Mouse (Mus musculus): ENCODE measurements around the gene Ahdc1. TPM values are rescaled to one million over a fixed set of nuclear protein-coding genes. Genes with fewer than 3 reads are reported as not detected.

Ahdc1 gene
- polyA plus RNA-seq, 1 experiment from 2014 or later: 6.1 TPM

DNA sequence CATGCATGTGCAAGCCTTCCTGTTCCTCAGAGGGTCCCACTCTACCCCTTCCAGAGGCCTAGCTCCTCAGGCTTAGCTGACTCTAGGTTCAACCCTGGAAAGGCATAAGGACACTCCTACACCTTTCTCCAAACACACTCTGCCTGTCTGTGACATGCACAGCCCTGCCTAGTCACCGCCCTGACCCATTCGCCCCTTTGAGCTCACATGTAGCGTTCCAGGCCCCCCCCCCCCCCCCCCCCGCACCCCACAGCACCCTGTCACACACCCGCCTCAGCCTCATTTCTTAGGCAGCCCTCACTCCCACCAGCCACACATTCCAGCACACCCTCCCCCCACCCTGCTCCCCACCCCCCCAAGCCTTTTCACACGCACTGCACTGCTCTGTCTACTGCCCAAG, 9.7 kb downstream of the Ahdc1 start:
- Histone ChIP-seq H3K4me1 (ENCODE audit: control insufficient read depth, insufficient read depth, low read length) (peaks cover 79% of the 10 kb centered on the region), H3K27me3 (ENCODE audit: control insufficient read depth, insufficient read depth, low read length) (no peaks in the 10 kb centered on the region), H3K4me2 (ENCODE audit: low read depth) (no peak overlapping the region), H3K4me3 (ENCODE audit: low read depth, low read length) (no peak overlapping the region), H3K9ac (ENCODE audit: low read length) (no peak overlapping the region; the same call in 1 of the 2 replicates), H3K36me3 (ENCODE audit: control insufficient read depth, insufficient read depth, low read length) (no peaks in the 10 kb centered on the region), H3K9me3 (ENCODE audit: control insufficient read depth, low read length) (no peaks in the 10 kb centered on the region), H3K27ac (ENCODE audit: low read depth, low read length) (peak overlapping the region; percentile 24; the same call in 1 of the 2 replicates)
- 26% methylated on average over 4 of the region's 6 CpGs for WGBS
- DNase-seq (ENCODE audit: low spot score): no peak
- no peak for ATAC-seq (ENCODE audit: insufficient read depth, low FRiP score, low TSS enrichment)

DNA sequence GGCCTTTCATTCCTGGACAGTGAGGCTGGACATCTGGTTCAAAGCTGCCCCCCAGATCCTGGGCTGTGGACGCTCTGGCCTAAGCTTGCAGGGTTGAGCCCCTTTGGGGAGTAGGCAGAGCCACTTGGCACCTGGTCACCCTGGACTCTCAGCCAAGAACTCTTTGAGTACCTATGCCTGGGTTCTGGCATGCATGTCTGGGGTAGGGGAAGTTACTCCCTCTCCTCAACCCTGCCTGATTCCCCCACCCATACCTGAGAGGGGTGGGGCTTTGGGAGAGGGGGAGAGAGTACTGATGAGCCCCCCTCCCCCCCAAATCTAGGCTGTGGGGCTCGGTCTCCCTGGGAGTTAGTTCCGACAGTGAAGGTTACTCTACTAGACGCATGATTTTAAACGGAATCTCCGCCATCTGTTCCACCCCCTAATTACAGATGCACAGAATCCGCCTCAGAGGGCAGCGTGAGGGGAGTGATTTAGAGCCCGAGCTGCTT, 10.2 kb downstream of the Ahdc1 start:
- no peak overlapping the region for H3K4me3 ChIP-seq (ENCODE audit: low read depth, low read length)
- H3K4me2 ChIP-seq (ENCODE audit: low read depth): peak overlapping the region; percentile 42
- no peak overlapping the region for H3K9ac ChIP-seq (ENCODE audit: low read length)
- no peaks in the 10 kb centered on the region for H3K27me3 ChIP-seq (ENCODE audit: control insufficient read depth, insufficient read depth, low read length)
- 6% methylated on average over 9 of the region's 9 CpGs for WGBS
- ATAC-seq (ENCODE audit: insufficient read depth, low FRiP score, low TSS enrichment) (peak; percentile 28; the same call in 1 of the 2 replicates), DNase-seq (ENCODE audit: low spot score) (peak; percentile 59)
- H3K27ac ChIP-seq (ENCODE audit: low read depth, low read length): peak overlapping the region; percentile 24
- no peaks in the 10 kb centered on the region for H3K9me3 ChIP-seq (ENCODE audit: control insufficient read depth, low read length)
- peaks cover 79% of the 10 kb centered on the region for H3K4me1 ChIP-seq (ENCODE audit: control insufficient read depth, insufficient read depth, low read length)
- H3K36me3 ChIP-seq (ENCODE audit: control insufficient read depth, insufficient read depth, low read length): no peaks in the 10 kb centered on the region

GRCm38 (mm10) chr4:133022217-133022616, 11.2 kb downstream of the Ahdc1 start:
- WGBS: 3% methylated on average over 14 of the region's 14 CpGs
- peaks cover 70% of the 10 kb centered on the region for H3K4me1 ChIP-seq (ENCODE audit: control insufficient read depth, insufficient read depth, low read length)
- DNase-seq (ENCODE audit: low spot score): peak; percentile 68
- H3K4me3 ChIP-seq (ENCODE audit: low read depth, low read length): peak overlapping the region; percentile 3; the same call in 1 of the 2 replicates
- peak; percentile 38 for ATAC-seq (ENCODE audit: insufficient read depth, low FRiP score, low TSS enrichment)
- H3K9me3 ChIP-seq (ENCODE audit: control insufficient read depth, low read length): no peaks in the 10 kb centered on the region
- peak overlapping the region; percentile 42 for H3K4me2 ChIP-seq (ENCODE audit: low read depth)
- peak overlapping the region; percentile 49; the same call in 1 of the 2 replicates for H3K27ac ChIP-seq (ENCODE audit: low read depth, low read length)
- H3K36me3 ChIP-seq (ENCODE audit: control insufficient read depth, insufficient read depth, low read length): no peaks in the 10 kb centered on the region; the same call in 1 of the 2 replicates
- peak overlapping the region; percentile 40 for H3K9ac ChIP-seq (ENCODE audit: low read length)
- H3K27me3 ChIP-seq (ENCODE audit: control insufficient read depth, insufficient read depth, low read length): no peaks in the 10 kb centered on the region

DNA sequence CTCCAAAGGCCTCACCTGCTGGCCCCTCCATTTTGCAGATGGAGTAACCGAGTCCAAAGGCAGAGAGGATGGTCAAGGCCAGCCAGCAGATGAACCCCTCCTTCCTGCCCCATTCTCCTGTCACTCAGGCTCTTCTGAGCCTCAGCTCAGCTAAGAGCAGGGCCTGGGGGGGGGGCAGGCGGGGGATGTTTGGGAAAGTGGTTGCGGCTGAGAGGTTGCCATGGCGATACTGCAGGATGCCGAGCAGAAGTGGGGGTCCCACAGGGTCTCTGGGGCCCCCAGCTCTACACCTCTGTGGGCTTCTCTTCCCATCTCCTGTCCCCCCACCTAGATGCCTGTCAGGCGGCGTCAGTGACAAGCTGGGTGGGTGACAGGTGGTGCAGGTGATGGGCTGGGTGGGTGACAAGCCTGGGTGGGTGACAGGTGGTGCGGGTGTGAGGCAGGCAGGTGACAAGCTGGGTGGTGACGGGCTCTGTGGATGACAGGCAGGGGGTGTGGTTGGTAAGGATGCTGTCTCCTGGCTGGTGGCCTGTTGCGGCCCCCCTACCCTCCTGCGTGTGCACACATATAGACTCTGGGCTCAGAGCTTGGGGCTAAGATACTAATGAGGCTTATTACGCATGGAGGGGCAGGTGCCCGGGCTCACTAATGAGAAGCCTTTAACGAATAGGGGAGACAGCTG, 12.0 kb downstream of the Ahdc1 start:
- 69% methylated on average over 14 of the region's 14 CpGs for WGBS
- Histone ChIP-seq H3K4me3 (ENCODE audit: low read depth, low read length) (no peak overlapping the region), H3K4me1 (ENCODE audit: control insufficient read depth, insufficient read depth, low read length) (peaks cover 68% of the 10 kb centered on the region), H3K9me3 (ENCODE audit: control insufficient read depth, low read length) (no peaks in the 10 kb centered on the region), H3K36me3 (ENCODE audit: control insufficient read depth, insufficient read depth, low read length) (peaks cover 3% of the 10 kb centered on the region; the same call in 1 of the 2 replicates), H3K27ac (ENCODE audit: low read depth, low read length) (no peak overlapping the region), H3K4me2 (ENCODE audit: low read depth) (no peak overlapping the region), H3K9ac (ENCODE audit: low read length) (no peak overlapping the region), H3K27me3 (ENCODE audit: control insufficient read depth, insufficient read depth, low read length) (no peaks in the 10 kb centered on the region)
- ATAC-seq (ENCODE audit: insufficient read depth, low FRiP score, low TSS enrichment): no peak
- DNase-seq (ENCODE audit: low spot score): no peak

GRCm38 (mm10) chr4:133023636-133024035, 12.6 kb downstream of the Ahdc1 start:
- Histone ChIP-seq H3K4me2 (ENCODE audit: low read depth) (no peak overlapping the region), H3K9ac (ENCODE audit: low read length) (no peak overlapping the region), H3K9me3 (ENCODE audit: control insufficient read depth, low read length) (no peaks in the 10 kb centered on the region), H3K27ac (ENCODE audit: low read depth, low read length) (no peak overlapping the region), H3K36me3 (ENCODE audit: control insufficient read depth, insufficient read depth, low read length) (peaks cover 5% of the 10 kb centered on the region; the same call in 1 of the 2 replicates), H3K4me3 (ENCODE audit: low read depth, low read length) (no peak overlapping the region), H3K4me1 (ENCODE audit: control insufficient read depth, insufficient read depth, low read length) (peaks cover 68% of the 10 kb centered on the region), H3K27me3 (ENCODE audit: control insufficient read depth, insufficient read depth, low read length) (no peaks in the 10 kb centered on the region)
- DNase-seq (ENCODE audit: low spot score) (peak; percentile 10), ATAC-seq (ENCODE audit: insufficient read depth, low FRiP score, low TSS enrichment) (no peak)
- 89% methylated on average over 6 of the region's 6 CpGs for WGBS

DNA sequence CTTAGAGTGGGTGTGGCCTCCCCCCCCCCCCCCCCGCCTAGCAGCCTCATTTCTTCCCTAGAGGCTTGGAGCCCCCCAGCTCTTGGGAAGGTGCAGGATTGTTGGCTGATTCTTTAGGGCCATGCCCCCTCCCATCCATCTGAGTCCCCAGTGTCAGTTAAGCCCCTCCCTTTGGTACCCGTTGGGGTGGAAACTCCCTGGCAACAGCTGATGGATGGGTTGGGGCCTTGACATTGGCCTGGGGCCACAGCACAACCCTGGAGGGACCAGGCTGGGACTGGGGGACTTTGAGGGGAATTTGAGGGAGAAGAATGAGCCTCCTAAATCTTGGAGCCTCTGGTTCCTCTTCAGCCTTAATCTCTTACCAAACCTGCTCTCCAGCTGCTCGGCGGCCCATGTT, 13.3 kb downstream of the Ahdc1 start:
- Histone ChIP-seq H3K4me2 (ENCODE audit: low read depth) (no peak overlapping the region), H3K4me3 (ENCODE audit: low read depth, low read length) (no peak overlapping the region), H3K36me3 (ENCODE audit: control insufficient read depth, insufficient read depth, low read length) (peaks cover 5% of the 10 kb centered on the region; the same call in 1 of the 2 replicates), H3K9ac (ENCODE audit: low read length) (no peak overlapping the region), H3K9me3 (ENCODE audit: control insufficient read depth, low read length) (no peaks in the 10 kb centered on the region), H3K27me3 (ENCODE audit: control insufficient read depth, insufficient read depth, low read length) (no peaks in the 10 kb centered on the region), H3K27ac (ENCODE audit: low read depth, low read length) (no peak overlapping the region), H3K4me1 (ENCODE audit: control insufficient read depth, insufficient read depth, low read length) (peaks cover 64% of the 10 kb centered on the region)
- ATAC-seq (ENCODE audit: insufficient read depth, low FRiP score, low TSS enrichment) (no peak), DNase-seq (ENCODE audit: low spot score) (peak; percentile 29)
- 24% methylated on average over 3 of the region's 4 CpGs for WGBS

DNA sequence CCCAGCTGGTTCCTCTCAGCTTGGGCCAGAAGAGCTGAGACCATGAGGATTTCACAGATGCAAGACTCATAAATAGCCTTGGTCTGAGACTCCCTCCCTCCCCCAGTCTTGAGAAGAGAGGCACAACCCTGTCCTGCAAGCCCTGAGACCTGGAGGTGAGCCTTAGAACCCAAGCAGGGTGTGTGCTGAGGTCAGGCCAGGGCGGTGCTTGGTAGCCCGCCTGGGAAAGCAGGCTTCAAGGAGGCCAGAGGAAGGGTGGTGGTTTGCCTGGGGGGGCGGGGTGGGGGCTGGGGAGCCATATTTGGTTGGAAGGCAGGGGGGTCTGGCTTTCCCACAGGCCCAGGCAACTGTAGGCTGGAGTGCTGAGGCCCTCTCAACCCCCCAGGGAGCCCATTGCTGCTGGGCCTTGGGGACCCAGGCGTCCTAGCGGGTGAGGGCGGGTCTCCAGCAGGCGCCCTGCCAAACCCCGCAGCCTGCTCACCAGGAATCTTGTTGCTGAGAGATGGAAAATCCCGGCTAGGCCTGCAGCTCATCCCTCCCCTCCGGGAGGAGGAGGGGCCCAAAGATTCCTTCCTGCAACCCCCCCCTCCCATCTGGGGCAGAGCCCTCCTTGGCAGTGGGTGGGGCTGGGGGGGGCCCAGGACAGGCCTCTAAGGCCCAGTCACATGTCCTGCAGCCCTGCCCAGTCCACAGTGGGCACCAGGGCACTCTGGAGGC, 14.1 kb downstream of the Ahdc1 start:
- peak; percentile 13 for DNase-seq (ENCODE audit: low spot score)
- no peaks in the 10 kb centered on the region for H3K27me3 ChIP-seq (ENCODE audit: control insufficient read depth, insufficient read depth, low read length)
- H3K4me2 ChIP-seq (ENCODE audit: low read depth): no peak overlapping the region
- ATAC-seq (ENCODE audit: insufficient read depth, low FRiP score, low TSS enrichment): no peak
- no peak overlapping the region for H3K4me3 ChIP-seq (ENCODE audit: low read depth, low read length)
- H3K9me3 ChIP-seq (ENCODE audit: control insufficient read depth, low read length): no peaks in the 10 kb centered on the region
- H3K27ac ChIP-seq (ENCODE audit: low read depth, low read length): no peak overlapping the region
- no peak overlapping the region for H3K9ac ChIP-seq (ENCODE audit: low read length)
- peaks cover 5% of the 10 kb centered on the region; the same call in 1 of the 2 replicates for H3K36me3 ChIP-seq (ENCODE audit: control insufficient read depth, insufficient read depth, low read length)
- 29% methylated on average over 9 of the region's 10 CpGs for WGBS
- peaks cover 62% of the 10 kb centered on the region for H3K4me1 ChIP-seq (ENCODE audit: control insufficient read depth, insufficient read depth, low read length)

DNA sequence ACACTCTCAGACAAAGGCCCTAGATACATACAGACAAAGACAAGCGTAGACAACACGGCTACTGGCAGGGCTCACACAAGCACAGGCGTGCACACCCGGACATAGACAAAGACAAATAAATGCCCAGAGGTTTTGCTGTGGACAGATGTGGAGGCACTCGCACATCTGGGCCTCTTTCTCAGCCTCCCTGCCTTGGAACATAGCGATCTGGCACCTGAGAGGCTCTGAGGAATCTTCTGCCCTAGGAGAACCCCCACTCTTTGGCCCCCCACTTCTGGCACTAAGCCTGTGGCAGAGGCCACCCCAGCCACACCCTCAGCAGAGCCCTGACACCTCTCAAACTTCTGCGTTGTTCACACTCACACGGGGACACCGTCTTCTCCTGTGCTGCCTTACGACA, 15.2 kb downstream of the Ahdc1 start:
- WGBS: 78% methylated on average over 10 of the region's 10 CpGs
- no peak for DNase-seq (ENCODE audit: low spot score)
- Histone ChIP-seq H3K27me3 (ENCODE audit: control insufficient read depth, insufficient read depth, low read length) (no peaks in the 10 kb centered on the region), H3K9ac (ENCODE audit: low read length) (no peak overlapping the region), H3K4me1 (ENCODE audit: control insufficient read depth, insufficient read depth, low read length) (peaks cover 50% of the 10 kb centered on the region), H3K27ac (ENCODE audit: low read depth, low read length) (0 out of 2 replicates have a peak overlapping the region, but pooled peaks have one; percentile 4), H3K4me2 (ENCODE audit: low read depth) (no peak overlapping the region), H3K4me3 (ENCODE audit: low read depth, low read length) (no peak overlapping the region), H3K9me3 (ENCODE audit: control insufficient read depth, low read length) (no peaks in the 10 kb centered on the region), H3K36me3 (ENCODE audit: control insufficient read depth, insufficient read depth, low read length) (peaks cover 5% of the 10 kb centered on the region; the same call in 1 of the 2 replicates)
- ATAC-seq (ENCODE audit: insufficient read depth, low FRiP score, low TSS enrichment): no peak
